Mouse (Mus musculus): ENCODE data around the gene Nsun2.
"Not testable (repeated sequence)": the region's sequence is repeated elsewhere in the genome, so short reads cannot be mapped to it uniquely, and the experiment has no call there.

Nsun2 gene

GRCm38 (mm10) chr13:69553024-69553423, 19.5 kb downstream of the Nsun2 start:
- DNase-seq (ENCODE audit: low spot score in 2 of 2), result no peak

- DNase-seq (ENCODE audit: low spot score in 2 of 2), result no peak
Measured at GRCm38 (mm10) chr13:69554255-69554654, 20.7 kb downstream of the Nsun2 start.

- DNase-seq (ENCODE audit: low spot score in 2 of 2), result no peak
Measured at GRCm38 (mm10) chr13:69555045-69555444, 21.5 kb downstream of the Nsun2 start.

- no peak for DNase-seq (ENCODE audit: low spot score in 2 of 2)
Measured at GRCm38 (mm10) chr13:69555957-69556482, 22.5 kb downstream of the Nsun2 start.

- no peak for DNase-seq (ENCODE audit: low spot score in 2 of 2)
Measured at GRCm38 (mm10) chr13:69556728-69557127, 23.2 kb downstream of the Nsun2 start.

- DNase-seq (ENCODE audit: low spot score in 2 of 2), result no peak
Measured at GRCm38 (mm10) chr13:69558098-69558660, 24.6 kb downstream of the Nsun2 start.

- no peak for DNase-seq (ENCODE audit: low spot score in 2 of 2)
Measured at GRCm38 (mm10) chr13:69559291-69559961, 25.9 kb downstream of the Nsun2 start.

GRCm38 (mm10) chr13:69562004-69562403, 28.5 kb downstream of the Nsun2 start:
- DNase-seq (ENCODE audit: low spot score in 2 of 2), result no peak

GRCm38 (mm10) chr13:69562654-69563574, 29.4 kb downstream of the Nsun2 start:
- no peak for DNase-seq (ENCODE audit: low spot score in 2 of 2)

- no peak for DNase-seq (ENCODE audit: low spot score in 2 of 2)
Measured at GRCm38 (mm10) chr13:69563905-69564304, 30.4 kb downstream of the Nsun2 start.

GRCm38 (mm10) chr13:69564573-69564972, 31.0 kb downstream of the Nsun2 start:
- DNase-seq (ENCODE audit: low spot score in 2 of 2), result no peak

- DNase-seq (ENCODE audit: low spot score in 2 of 2), result not testable (repeated sequence)
Measured at GRCm38 (mm10) chr13:69565401-69565800, 31.9 kb downstream of the Nsun2 start.

- no peak for DNase-seq (ENCODE audit: low spot score in 2 of 2)
Measured at GRCm38 (mm10) chr13:69569201-69569600, 35.7 kb downstream of the Nsun2 start.

GRCm38 (mm10) chr13:69572594-69572993, 39.0 kb downstream of the Nsun2 start:
- DNase-seq (ENCODE audit: low spot score in 2 of 2), result no peak

GRCm38 (mm10) chr13:69576676-69577075, 43.1 kb downstream of the Nsun2 start:
- DNase-seq (ENCODE audit: low spot score in 2 of 2), result no peak

- DNase-seq (ENCODE audit: low spot score in 2 of 2), result no peak
Measured at GRCm38 (mm10) chr13:69577181-69577834, 43.8 kb downstream of the Nsun2 start.

- no peak for DNase-seq (ENCODE audit: low spot score in 2 of 2)
Measured at GRCm38 (mm10) chr13:69582411-69582810, 48.9 kb downstream of the Nsun2 start.

GRCm38 (mm10) chr13:69583591-69583990, 50.0 kb downstream of the Nsun2 start:
- no peak for DNase-seq (ENCODE audit: low spot score in 2 of 2)

GRCm38 (mm10) chr13:69585828-69586227, 52.3 kb downstream of the Nsun2 start:
- DNase-seq (ENCODE audit: low spot score in 2 of 2), result no peak

GRCm38 (mm10) chr13:69586337-69586736, 52.8 kb downstream of the Nsun2 start:
- no peak for DNase-seq (ENCODE audit: low spot score in 2 of 2)

GRCm38 (mm10) chr13:69587849-69588248, 54.3 kb downstream of the Nsun2 start:
- DNase-seq (ENCODE audit: low spot score in 2 of 2), result no peak

- no peak for DNase-seq (ENCODE audit: low spot score in 2 of 2)
Measured at GRCm38 (mm10) chr13:69588263-69588662, 54.7 kb downstream of the Nsun2 start.

Measured in left cerebral cortex, adult 9 months (tissue).